Mouse (Mus musculus) ovary, postnatal 10 days (tissue): ENCODE data around the gene Hsd17b3.

Experiments
- DNase-seq: peaks from one replicate; pipeline ENCODE4 v3.0.0; 2022; ENCODE audit warnings: low spot score

Hsd17b3 gene

GRCm38 (mm10) chr13:64089130-64089529 is at the start of gene Hsd17b3:
Gene Hsd17b3, minus strand, starts transcription at chr13:64089230.
- no peak for DNase-seq

GRCm38 (mm10) chr13:64129616-64130375 is 40.8 kb upstream of the Hsd17b3 start:
- DNase-seq = peak; percentile 18

DNA sequence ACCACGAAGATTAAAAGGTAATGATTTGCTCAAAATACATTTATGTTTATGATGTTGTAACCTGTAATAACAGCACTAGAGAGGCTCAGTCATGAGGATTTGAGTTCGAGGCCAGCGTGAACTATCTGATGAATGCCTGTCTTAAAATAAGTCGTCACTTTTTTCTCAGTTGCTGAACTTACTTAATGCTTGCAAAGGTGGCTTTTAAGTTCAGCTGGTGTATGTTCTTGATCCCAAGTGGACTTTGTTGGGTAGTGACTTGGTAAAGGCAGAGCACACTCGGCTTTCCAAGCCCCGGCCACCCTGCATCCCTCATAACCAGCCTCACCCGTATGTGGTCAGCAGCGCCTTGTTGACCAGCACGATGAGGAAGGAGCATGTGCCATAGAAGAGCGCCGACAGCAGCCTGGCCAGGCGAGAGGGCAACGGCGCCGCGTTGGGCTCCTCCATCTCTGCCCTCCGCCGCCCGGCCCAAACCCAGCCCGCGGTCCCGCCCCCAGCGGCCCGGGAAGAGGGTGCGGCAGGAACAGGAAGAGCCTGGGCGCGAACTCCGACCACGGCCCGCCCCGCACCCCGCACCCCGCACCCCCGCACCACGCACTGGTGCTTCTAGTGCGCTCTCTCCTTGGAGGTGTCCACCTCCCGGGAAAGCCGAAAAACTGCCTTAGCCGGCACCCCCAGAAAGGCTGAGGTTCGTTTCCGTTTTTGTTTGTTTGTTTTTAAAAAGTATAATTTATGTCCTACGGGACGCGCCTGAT is 40.0 kb upstream of the Hsd17b3 start, which contains the start of gene Slc35d2:
TSS of gene Slc35d2 (minus strand) at position 511 of the 758 bp plus-strand sequence.
- peak; percentile 29 for DNase-seq

DNA sequence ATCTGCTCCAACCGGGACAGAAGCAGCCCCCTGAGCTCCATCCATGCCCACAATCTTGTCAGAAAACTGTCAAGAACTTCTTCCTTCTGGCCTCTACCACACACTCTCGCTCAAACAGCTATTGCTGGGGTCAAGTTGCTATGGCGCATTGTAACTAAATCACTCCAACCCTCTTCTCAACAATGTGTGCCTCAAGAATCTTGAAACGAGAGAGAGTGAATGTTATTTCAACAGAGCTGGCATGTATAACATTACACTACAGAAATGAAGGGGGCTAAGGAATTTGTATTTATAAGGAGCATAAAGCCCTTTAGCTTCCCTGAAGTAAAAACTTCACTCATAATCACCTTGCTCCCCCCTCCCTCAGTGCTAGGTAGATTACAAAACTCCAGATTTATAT is 37.3 kb upstream of the Hsd17b3 start:
- no peak for DNase-seq

- DNase-seq = no peak
Measured at GRCm38 (mm10) chr13:64124886-64125285, 35.9 kb upstream of the Hsd17b3 start.

GRCm38 (mm10) chr13:64123491-64124188 is 34.6 kb upstream of the Hsd17b3 start:
- no peak for DNase-seq

DNA sequence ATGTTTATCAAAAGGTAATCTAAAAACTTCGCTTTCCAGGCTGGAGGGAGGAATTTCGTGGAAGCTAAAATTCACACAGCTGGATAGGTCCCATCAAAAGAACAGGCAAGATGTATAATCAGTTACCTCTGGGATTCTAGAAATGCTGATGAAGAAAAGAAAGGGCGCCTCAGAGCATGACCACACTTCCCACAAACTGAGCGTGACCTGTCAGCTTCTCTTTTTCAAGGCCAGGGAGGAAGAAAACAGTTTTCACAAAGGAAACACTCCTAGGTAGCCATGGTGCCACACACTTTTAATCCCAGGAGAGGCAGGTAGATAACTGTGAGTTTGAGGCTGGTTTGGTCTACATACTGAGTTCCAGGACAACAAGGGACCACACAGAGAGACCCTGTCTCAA is 31.7 kb upstream of the Hsd17b3 start:
- no peak for DNase-seq

- no peak for DNase-seq
Measured at GRCm38 (mm10) chr13:64117442-64117841, 28.4 kb upstream of the Hsd17b3 start.

DNA sequence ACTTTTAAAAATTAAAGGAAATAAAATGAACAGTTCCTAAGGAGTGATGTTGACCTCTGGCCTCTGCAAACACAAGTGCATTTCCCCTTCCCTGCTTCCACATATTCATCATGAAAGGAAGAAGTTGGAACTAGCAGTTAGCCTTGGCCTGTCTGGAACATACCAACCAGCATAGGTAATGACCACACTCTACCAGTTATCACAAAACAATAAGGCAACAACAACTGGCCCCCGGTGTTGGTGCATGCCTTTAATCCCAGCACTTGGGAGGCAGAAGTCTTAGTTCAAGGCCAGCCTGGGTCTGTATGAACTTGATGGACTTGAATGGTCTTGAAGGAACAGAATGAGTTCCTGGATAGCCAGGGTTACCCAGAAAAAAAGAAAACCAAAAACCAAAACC is 21.4 kb upstream of the Hsd17b3 start:
- no peak for DNase-seq

- DNase-seq = no peak
Measured at GRCm38 (mm10) chr13:64108381-64108850, 19.4 kb upstream of the Hsd17b3 start.

DNA sequence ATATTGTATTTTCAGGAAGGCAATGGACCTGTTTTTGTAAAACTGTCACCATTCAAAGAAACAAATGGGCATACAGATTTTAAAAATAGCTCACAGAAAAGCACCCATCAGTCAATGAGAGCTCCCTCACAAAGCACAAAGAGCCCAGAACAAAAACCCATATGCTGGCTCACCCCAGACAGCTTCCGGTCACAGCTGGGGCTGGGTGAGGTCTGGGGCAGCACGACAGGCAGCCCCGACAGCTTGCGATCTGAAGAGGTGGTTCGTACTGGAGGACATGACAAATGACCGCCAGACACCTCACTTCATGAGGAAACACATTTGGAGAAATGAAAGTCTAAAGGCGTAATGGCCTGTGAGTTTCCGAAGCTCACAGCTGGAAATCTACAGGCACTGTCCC is 18.5 kb upstream of the Hsd17b3 start:
- DNase-seq = no peak

GRCm38 (mm10) chr13:64107105-64107504 is 18.1 kb upstream of the Hsd17b3 start:
- no peak for DNase-seq

DNA sequence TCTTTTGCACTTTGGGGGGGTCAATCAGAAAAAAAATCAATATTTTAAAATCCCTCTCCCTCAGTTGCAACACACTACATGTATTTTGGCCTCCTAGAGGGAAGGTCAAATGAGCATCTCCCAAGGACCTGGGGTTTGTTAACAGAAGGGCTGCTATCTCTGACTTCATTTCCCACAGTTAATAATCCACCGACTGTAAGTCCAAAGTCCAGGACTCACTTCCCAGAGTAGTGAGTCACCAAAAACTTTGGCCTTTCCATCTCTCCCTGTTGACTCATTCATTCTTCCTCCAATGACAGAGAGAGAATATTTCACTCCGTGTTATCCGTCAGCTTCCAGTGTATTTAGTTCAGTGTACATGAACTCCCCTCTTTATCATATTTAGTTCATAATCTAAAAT is 16.7 kb upstream of the Hsd17b3 start:
- no peak for DNase-seq

DNA sequence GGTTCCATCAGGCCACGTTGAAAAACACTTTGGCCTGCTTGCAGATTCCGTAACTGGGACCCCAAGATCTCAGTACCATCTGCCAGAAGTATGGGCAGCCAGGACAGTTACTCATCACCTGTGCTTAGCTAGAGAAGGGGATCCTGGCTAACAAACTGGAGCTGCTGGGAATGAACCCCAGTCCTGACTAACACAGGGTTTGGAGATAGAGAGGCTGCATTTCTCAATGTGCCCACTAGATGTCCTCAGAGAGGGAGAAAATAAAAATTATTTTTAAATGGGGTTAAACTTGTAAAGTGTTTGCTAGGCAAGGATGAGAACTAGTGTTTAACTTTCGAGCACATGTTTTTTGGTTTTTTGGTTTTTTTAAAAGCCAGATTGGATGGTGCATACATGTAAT is 11.2 kb upstream of the Hsd17b3 start:
- no peak for DNase-seq

GRCm38 (mm10) chr13:64098992-64099391 is 10.0 kb upstream of the Hsd17b3 start:
- no peak for DNase-seq

- peak; percentile 63 for DNase-seq
Measured at GRCm38 (mm10) chr13:64093341-64093740, 4.3 kb upstream of the Hsd17b3 start.

DNA sequence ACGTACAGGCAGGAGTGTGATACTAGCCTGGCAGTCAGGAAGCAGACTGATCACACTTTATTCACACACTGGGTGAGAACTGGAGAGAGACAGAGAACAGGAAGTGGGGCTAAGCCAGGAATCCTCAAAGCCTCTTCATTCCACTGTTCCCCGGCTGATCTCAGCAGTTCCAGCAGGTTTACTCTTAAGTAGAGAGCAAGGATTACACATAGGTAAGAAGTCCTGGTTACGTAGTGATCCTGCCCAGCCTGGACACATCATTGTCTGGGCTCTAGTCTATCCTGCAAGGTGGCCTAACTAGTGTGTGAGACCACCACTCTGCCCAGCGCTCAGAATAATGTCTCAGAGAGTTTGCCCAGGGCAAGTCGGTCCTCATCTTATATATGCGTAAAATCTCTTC is 3.7 kb upstream of the Hsd17b3 start:
- DNase-seq = no peak

GRCm38 (mm10) chr13:64092141-64092540 is 3.1 kb upstream of the Hsd17b3 start:
- DNase-seq = no peak

DNA sequence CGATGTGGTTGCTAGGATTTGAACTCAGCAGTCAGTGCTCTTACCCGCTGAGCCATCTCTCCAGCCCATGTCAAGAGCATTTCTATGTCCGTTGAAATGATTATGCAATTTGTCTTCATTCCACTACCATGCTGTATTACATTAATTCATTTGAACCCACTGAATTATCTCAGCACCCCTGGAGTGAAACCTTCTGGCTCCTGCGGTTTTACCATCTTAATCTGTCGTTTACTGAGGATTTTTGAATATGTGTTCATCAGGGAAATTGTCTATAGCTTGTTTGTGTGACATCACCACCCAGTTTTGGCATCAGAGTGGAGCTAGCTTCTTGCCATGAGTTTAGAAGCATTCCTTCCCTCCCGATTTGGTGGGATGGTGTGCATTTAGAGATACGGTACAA is 2.0 kb upstream of the Hsd17b3 start:
- no peak for DNase-seq

DNA sequence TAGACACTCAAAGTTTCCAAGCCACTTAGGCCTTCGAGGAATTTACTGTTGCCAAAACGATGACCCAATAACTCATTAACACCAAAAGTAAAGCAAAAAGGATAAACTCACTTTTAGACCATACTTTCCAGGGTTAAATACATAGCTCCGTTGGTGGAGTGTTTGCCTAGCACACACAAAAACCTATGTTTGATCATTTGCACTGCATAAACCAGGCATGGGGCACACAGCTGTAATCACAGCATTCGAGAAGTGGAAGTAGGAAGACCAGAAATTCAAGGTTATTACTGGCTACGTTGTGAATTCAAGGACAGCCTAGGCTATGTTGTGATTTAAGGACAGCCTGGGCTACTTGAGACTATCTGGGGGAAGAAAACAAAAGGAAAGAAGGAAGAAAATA is 1.2 kb upstream of the Hsd17b3 start:
- DNase-seq = no peak

GRCm38 (mm10) chr13:64088057-64088456 is 973 bp downstream of the Hsd17b3 start:
- DNase-seq = no peak

GRCm38 (mm10) chr13:64086036-64086435 is 3.0 kb downstream of the Hsd17b3 start:
- no peak for DNase-seq

DNA sequence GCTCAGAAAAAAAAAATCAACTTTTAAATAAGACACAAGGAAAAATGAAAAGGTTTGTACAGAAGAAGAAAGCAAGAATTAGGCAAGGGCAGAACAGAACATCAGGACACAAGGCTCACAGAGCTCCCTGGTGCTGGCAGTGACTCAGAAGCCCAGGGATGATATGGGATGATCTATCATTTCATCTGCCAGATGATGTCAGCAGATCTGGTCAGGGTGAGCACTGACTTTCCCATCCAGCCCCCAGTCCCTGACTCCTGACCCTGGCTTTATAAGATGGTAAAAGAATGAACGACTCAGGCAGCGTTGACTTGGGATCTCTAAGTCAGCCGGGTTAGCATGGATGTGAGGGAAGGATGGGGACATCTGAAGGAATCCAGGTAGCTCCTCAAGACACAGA is 5.7 kb downstream of the Hsd17b3 start:
- DNase-seq = no peak
